Mouse (Mus musculus) heart, postnatal 36 days (tissue): Measurements from ENCODE around the gene Nfia. TPM values are rescaled to one million over a fixed set of nuclear protein-coding genes. Genes with fewer than 3 reads are reported as not detected.
A peak's percentile ranks its signal among the peaks of the same experiment; 100 is the strongest.

ENCODE experiments used
- DNase-seq, 2 experiments: peaks; one replicate each; pipeline ENCODE4 v3.0.0; 2021 to 2022
- intact Hi-C: fragments of 180-260 bp; cut with DNase I; formaldehyde crosslinking; loops from one replicate; pipeline ENCODE4 v1.15.1; 2025
- total RNA-seq, 2 experiments: library from RNA; stranded (reverse); gene quantifications; 2 replicates each; pipeline ENCODE4 v1.2.3; 2021

Nfia gene
- total RNA-seq, 2 experiments from 2014 or later, result 128 to 149 TPM

DNA sequence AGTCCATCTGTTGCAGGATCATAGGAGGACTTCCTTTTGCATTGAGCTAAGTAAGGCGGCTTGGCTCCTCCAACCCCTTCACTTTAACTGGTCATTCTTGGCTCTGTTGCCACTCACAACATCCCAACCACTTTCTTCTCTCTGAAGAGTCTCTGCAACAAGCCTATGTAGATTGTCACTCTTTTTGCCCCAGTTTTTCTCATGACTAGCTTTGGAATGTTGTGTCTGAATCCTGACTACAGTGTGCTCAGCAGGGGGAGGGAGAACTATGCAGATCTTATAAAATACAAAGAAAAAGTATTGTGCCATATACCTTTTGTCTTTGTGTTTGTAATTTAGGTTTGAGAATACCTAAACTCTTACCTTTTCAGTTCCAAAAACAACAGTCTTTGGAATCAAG, 119.1 kb downstream of the Nfia start:
- no peak for DNase-seq
- intact Hi-C loops, result no loop called here

GRCm38 (mm10) chr4:97893915-97894884, 121.7 kb downstream of the Nfia start:
- intact Hi-C loops, result no loop called here
- no peak for DNase-seq

DNA sequence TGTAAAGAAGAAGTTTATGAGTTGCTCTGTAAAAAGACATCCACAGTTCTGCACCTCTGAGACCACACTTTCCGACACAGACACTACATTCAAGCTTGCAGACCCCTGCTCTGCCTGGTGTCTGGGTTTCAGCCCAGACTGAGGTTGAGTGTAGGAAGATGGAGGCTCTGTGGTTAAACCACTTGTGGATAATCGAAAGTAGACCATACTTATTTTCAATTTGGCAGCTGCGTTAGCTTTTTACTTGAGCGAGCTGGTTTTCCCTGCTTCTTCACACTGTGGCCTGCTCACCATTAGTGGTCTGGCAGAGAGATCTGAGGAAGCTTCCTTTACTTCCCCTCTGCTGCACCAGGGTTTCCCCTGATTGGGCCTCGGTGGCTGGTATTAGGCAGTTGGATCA, 123.4 kb downstream of the Nfia start:
- intact Hi-C loops, result no loop called here
- DNase-seq, result no peak

DNA sequence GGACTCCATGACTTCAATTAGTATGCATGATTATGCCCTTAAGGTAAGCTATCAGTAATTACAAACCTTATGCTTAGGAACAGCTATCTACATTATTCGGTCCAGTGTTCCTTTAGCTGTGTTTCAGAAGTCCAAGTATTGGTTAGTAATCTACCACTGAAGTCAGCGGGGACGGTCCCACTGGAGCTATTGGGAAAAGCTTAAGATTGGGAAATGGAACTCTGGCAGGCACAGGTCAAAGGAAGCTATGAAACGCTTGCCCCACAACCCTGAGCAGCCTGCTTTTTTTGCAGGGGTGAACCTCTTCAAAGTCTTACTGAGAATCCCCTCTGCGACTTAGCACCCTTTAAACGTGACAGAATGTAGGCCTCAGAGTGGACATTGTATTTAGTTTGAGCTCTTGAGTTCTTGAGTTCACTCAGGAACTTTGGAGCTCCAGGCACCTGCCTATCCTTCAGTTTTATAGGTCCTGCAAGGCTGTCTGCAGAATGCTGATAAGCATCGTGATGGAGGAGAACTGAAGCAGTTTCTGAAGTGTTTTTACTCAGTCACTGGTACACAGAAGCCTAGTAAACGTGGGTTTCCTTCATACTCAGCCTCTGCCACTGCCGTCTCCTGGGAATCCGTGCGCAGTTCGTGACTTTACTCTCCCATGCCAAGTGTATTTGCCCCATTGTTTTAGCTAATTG, 127.9 kb downstream of the Nfia start:
- no peak for DNase-seq
- intact Hi-C loops, result no loop called here

- intact Hi-C loops, result loop anchor here (5.0 kb wide), 2 partner anchors 129 to 149 kb away; partner anchors contain the start of gene E130114P18Rik
Observed at GRCm38 (mm10) chr4:97905826-97906225, 133.3 kb downstream of the Nfia start.

GRCm38 (mm10) chr4:97908576-97909147, 136.1 kb downstream of the Nfia start:
- DNase-seq, result no peak
- intact Hi-C loops, result loop anchor here (5.0 kb wide), 2 partner anchors 131 to 151 kb away; partner anchors contain the start of gene E130114P18Rik

More at GRCm38 (mm10) chr4:97905826-97906225, 133.3 kb downstream of the Nfia start:
- DNase-seq, result no peak

DNA sequence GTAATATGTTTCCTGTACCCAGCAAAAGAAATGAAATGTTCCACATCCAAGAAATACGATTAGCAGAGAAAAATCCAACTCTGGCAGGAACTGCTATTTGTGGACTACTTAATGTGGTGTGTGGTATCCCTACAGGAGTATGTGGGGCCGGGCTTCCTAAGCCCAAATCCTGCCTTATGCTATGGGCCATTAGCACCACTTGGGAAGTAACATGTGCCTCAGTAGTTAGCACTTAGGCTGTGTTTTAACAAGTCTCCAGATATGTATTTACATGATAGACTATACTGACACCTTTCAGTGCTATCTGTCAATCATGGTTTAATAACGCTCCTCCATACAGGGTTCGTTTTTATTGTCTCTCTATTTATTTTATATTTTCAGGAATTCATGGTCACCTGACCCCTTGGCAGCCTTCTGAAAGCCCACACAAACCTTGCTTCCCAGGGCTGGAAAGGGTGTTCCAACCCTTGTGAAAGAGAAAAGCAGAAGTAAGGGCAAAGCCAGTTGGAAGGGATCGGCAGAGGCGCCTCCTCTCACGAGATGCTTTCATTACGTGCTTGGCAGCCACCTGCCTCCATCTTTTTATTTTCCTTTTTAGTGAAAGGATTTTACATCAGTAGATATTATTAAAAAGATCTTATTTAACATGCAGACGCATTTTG, 137.7 kb downstream of the Nfia start:
- DNase-seq, result no peak

DNA sequence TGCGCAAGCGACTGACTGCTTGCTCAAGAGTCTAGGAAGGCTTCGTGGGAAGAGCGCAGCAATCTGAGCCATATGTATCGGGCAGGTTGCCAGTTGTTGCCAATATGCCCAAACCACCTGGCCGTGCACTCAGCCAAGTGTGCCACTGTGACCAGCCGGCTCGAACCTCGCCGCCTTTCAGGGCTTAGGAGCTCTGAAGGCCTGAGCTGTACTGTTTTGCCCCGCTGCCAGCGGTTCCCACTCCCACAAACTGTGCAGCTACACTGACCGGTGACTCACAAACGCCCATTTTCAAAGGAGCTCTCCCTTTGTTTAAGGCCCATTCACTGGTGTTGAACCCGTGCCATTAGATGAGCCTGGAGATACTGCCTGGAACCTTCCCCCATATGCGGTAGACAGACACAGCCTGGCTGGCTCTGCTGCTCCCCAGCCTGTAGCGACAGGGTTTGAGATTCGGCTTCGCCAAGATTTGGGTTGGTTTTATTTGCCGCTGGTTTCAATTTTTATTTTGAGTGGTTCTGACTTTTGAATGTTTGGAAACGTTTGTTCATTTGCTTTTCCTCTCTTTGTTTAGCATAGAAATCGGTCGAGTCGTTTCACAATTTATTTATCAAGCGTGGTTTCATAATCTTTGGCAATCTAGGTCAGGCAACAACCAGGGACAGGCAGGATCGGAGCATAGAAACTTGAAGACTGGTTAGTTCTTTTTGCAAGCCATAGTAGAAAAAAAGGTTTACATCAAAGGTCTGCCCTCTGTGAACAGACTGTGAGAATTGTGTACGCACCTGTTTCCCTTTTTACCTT, 138.4 kb downstream of the Nfia start:
- no peak for DNase-seq
- intact Hi-C loops, result no loop called here

More for the DNA sequence above, 137.7 kb downstream of the Nfia start:
- intact Hi-C loops, result no loop called here

DNA sequence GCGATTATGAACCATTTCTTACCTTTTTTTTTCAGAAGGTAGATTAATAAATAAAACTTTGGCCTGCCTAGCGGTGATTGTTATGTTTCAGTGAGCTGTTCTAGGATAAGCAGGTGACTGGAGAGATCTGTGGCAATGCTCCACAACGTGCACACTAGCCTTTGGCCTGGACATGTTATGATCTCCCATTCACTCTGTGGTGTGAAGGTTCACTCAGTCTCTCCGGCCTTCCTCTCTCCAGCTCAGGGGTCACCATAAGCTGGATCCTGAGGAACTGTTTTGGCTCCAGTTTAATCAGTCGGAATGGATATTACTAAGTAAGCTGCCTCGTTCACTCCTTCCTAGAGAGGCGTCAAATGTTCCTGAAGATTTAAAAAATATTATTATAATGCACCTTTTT, 139.2 kb downstream of the Nfia start:
- intact Hi-C loops, result no loop called here
- DNase-seq, result no peak

GRCm38 (mm10) chr4:97912155-97912554, 139.6 kb downstream of the Nfia start:
- no peak for DNase-seq
- intact Hi-C loops, result no loop called here

DNA sequence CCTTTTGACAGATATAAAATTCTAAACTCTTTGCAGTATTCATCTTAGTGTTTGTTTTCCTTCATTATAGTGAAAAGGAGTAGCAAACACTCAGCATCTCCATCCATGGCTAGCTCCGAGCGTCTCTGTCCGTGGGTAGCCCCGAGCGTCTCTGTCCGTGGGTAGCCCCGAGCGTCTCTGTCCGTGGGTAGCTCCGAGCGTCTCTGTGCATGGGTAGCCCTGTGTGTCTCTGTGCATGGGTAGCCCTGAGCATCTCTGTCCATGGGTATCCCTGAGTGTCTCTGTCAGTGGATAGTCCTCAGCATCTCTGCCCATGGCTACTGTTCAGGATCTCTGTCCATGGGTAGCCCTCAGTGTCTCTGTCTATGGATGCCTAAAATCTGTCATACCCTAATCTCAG, 140.0 kb downstream of the Nfia start:
- intact Hi-C loops, result no loop called here
- no peak for DNase-seq

DNA sequence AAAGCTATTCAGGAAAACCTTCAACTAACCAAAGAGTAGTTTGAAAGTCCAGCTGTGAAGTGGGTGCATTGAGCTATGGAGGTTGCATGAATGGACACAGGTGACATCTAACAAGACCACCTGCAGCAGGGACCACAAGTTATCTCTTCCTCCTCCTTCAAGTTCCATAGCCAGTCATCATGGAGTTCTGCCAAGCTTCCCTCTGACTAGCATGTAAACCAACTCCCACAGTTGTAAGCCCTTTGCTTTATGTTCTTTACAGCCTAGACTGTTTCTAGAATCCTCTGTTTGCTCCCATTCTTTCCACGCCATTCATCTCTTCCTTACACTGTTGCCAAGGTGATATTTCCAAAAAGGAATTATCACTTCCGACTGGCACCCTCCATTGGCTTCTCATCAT, 141.8 kb downstream of the Nfia start:
- intact Hi-C loops, result no loop called here

GRCm38 (mm10) chr4:97914761-97915160, 142.2 kb downstream of the Nfia start:
- DNase-seq, result no peak
- intact Hi-C loops, result no loop called here

More for the DNA sequence above, 141.8 kb downstream of the Nfia start:
- DNase-seq, result no peak

DNA sequence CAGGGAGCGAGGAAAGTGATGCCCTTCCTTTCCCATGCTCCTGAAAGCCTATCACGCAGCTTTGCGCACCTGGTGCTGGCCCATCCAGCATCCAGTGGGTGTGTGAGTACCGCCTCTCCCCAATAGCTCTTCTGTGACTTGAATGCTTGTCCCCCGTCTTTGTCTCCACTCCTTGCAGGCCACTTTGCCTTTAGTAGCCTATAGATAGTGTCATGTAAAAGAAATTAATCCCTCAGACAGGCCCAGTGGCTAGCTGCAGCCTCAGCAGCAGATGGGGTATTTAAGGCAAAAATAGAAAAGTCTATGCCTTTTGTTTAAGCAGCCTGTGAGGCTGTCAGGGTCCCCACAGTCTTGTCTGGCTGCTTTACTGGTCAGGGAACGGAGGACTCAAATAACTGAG, 145.0 kb downstream of the Nfia start:
- intact Hi-C loops, result no loop called here
- no peak for DNase-seq

GRCm38 (mm10) chr4:97918675-97919074, 146.1 kb downstream of the Nfia start:
- intact Hi-C loops, result loop anchor here (2.0 kb wide), 1 partner anchor 46 kb away; no protein-coding TSS in a partner anchor

DNA sequence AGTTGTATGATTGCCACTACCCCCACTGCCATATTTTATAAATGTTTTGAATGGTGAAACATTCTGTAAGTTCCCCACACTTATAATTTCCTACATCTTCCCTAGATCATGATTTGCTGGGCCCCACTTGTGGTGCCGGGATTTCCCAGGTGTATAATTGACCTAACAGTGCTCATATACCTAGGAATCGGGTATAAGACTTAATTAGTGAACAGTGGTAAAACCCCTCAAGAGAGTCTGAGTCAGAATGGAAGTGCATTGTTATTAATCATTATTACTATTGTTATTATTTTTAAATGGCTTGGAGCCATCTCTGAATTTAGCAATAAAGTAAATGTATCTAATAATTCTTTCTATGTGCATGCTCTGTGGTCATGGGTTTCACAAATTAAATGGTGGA, 147.2 kb downstream of the Nfia start:
- DNase-seq, result no peak
- intact Hi-C loops, result loop anchor here (2.0 to 5.0 kb wide), 5 partner anchors 47 to 403 kb away; no protein-coding TSS in a partner anchor

More at GRCm38 (mm10) chr4:97918675-97919074, 146.1 kb downstream of the Nfia start:
- no peak for DNase-seq

GRCm38 (mm10) chr4:97920287-97921079, 147.9 kb downstream of the Nfia start:
- peak; percentile 57 to 72 for DNase-seq
- intact Hi-C loops, result loop anchor here (5.0 kb wide), 4 partner anchors 82 to 402 kb away; no protein-coding TSS in a partner anchor

DNA sequence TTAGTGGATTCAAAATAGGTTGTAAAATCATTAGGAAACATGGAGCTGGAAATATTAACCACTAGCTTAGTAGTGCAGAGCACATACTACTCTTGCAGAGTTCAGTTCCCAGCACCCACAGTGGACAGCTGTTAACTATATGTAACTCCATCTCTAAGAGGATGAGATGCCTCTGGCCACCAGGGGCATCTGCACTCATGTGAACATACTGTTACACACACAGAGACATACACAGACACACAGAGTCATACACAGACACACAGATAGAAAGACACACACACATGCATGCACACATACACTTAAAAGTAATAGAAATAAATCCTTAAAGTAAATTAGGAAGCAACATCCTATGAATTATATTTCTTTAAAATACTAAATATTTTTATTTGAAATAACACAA, 149.1 kb downstream of the Nfia start:
- no peak for DNase-seq
- intact Hi-C loops, result loop anchor here (2.0 to 5.0 kb wide), 5 partner anchors 81 to 401 kb away; no protein-coding TSS in a partner anchor
